Comparison of ENCODE assay signal across 10 mouse cellular contexts in the genomic region with DNA sequence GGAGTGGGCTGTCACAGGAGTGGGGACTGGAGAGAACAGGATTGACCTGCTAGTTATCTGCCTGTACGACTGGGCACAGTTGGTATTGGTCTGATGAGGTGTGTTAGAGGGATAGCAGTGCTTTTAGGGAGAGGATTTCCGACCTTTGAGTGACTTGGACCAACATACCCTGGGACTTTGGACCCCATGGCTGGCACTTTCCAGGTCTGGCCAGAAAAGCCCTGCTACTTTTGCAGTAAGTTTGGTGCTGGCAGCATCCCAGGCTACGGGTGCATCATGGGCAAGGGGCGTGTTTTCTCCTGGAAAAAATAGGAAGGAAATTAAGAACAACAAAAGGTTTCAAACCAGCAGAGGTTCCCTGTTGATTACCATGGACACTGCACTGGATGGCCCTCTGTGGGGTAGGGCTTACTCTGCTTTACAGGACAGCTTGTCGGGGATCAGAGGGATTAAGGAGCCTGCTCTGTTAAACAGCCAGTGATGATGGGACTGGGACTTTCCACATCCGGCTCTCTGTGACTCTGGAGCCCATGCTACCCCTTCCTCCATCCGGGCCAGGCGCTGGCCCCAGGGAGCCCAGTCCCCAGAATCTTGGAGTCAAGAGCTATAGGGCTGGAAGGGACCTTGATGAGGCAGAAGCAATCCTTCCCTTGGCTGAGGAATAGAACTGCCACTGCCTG. TPM values are rescaled to one million over a fixed set of nuclear protein-coding genes. Genes with fewer than 3 reads are reported as not detected.
DNase-seq lines count a peak whose midpoint lies in the region; ATAC-seq and TF ChIP-seq lines count a peak whose summit lies in the region.
"Had no signal": no experiment of that assay in that cellular context is flagged by ENCODE, and none has a peak within 500 bp of the region (broad histone marks: within the 10 kb centered on the region; RNA-seq: fewer than 3 reads in every experiment).

No protein-coding gene starts in this region.

- H3K9me3 ChIP-seq in hindbrain, embryonic 12.5 days (replicated peaks) = no peaks in the 10 kb centered on the region
- H3K9me3 ChIP-seq in liver, postnatal 0 days (ENCODE audit: low read length) = no peaks in the 10 kb centered on the region
- H3K9me3 ChIP-seq: embryonic facial prominence, embryonic 12.5 days had no signal

- H3K27me3 ChIP-seq in hindbrain, embryonic 12.5 days = no peaks in the 10 kb centered on the region
- no peaks in the 10 kb centered on the region for H3K27me3 ChIP-seq in liver, postnatal 0 days (ENCODE audit: insufficient read depth, low read length)
- H3K27me3 ChIP-seq: embryonic facial prominence, embryonic 12.5 days had no signal

- H3K4me3 ChIP-seq in layer of hippocampus, adult 2 months = no peak overlapping the region
- H3K4me3 ChIP-seq in embryonic fibroblast, embryonic 13.5 days (ENCODE audit: insufficient read depth, low read length) = no peak overlapping the region
- no peak overlapping the region for H3K4me3 ChIP-seq in hindbrain, embryonic 12.5 days
- no peak overlapping the region for H3K4me3 ChIP-seq in liver, postnatal 0 days (ENCODE audit: low read depth, low read length)
- H3K4me3 ChIP-seq: embryonic facial prominence, embryonic 12.5 days had no signal

- H3K4me2 ChIP-seq in hindbrain, embryonic 12.5 days (replicated peaks) = no peak overlapping the region
- H3K4me2 ChIP-seq in liver, postnatal 0 days (ENCODE audit: low read depth, low read length) = peak overlapping the region; percentile 44
- H3K4me2 ChIP-seq: embryonic facial prominence, embryonic 12.5 days had no signal

- H3K36me3 ChIP-seq in hindbrain, embryonic 12.5 days = no peaks in the 10 kb centered on the region
- H3K36me3 ChIP-seq in liver, postnatal 0 days (replicated peaks; ENCODE audit: insufficient read depth, low read length) = no peaks in the 10 kb centered on the region
- H3K36me3 ChIP-seq: embryonic facial prominence, embryonic 12.5 days had no signal

- peak overlapping the region; percentile 92 for H3K27ac ChIP-seq in layer of hippocampus, adult 2 months
- H3K27ac ChIP-seq in embryonic fibroblast, embryonic 13.5 days (ENCODE audit: insufficient read depth, low read length) = peak overlapping the region; percentile 34; the same call in 1 of the 2 replicates
- no peak overlapping the region for H3K27ac ChIP-seq in hindbrain, embryonic 12.5 days
- peak overlapping the region; percentile 91 for H3K27ac ChIP-seq in liver, postnatal 0 days (ENCODE audit: low read depth)
- H3K27ac ChIP-seq: embryonic facial prominence, embryonic 12.5 days had no signal

- H3K9ac ChIP-seq in hindbrain, embryonic 12.5 days = 0 out of 2 replicates have a peak overlapping the region, but pooled peaks have one; percentile 13
- peak overlapping the region; percentile 40 for H3K9ac ChIP-seq in liver, postnatal 0 days (replicated peaks)
- H3K9ac ChIP-seq: embryonic facial prominence, embryonic 12.5 days had no signal

- no peak for TF ChIP-seq EP300 in liver, postnatal 0 days (IDR thresholded peaks at IDR 0.05; ENCODE audit: low read depth)

- H3K4me1 ChIP-seq in embryonic fibroblast, embryonic 13.5 days (ENCODE audit: control insufficient read depth, insufficient read depth, low read length) = peaks cover 36% of the 10 kb centered on the region
- peaks cover 63% of the 10 kb centered on the region for H3K4me1 ChIP-seq in hindbrain, embryonic 12.5 days
- H3K4me1 ChIP-seq in liver, postnatal 0 days (ENCODE audit: insufficient read depth) = peaks cover 61% of the 10 kb centered on the region

- no peak for DNase-seq in layer of hippocampus, adult 2 months (ENCODE audit: low spot score in 2 of 2)
- no peak for DNase-seq in layer of hippocampus, postnatal 25 days (ENCODE audit: extremely low spot score in 1 of 2, low spot score in 1 of 2)
- DNase-seq in liver, postnatal 0 days = peak; percentile 66
- DNase-seq in ovary, adult 18-20 months (ENCODE audit: low spot score) = no peak
- no peak for DNase-seq in urinary bladder, postnatal 10 days (ENCODE audit: low spot score)
- DNase-seq: thymus, postnatal 4 days had no signal

- no peak for ATAC-seq in hindbrain, embryonic 12.5 days (ENCODE audit: low FRiP score)
- ATAC-seq in liver, postnatal 0 days = peak; percentile 6; the same call in 1 of the 2 replicates
- no peak for ATAC-seq in monocyte, adult 5-6 weeks (replicated peaks; ENCODE audit: insufficient number of reproducible peaks, low FRiP score, low TSS enrichment, poor library complexity, severe bottlenecking)

- TF ChIP-seq POLR2A in embryonic fibroblast, embryonic 13.5 days (IDR thresholded peaks at IDR 0.05; ENCODE audit: low read depth, low read length) = no peak

- 65% methylated on average over 8 of the region's 8 CpGs for WGBS in hindbrain, embryonic 12.5 days
- 58% methylated on average over 8 of the region's 8 CpGs for WGBS in liver, postnatal 0 days (ENCODE audit: insufficient replicate concordance)

- no peak for TF ChIP-seq CTCF in layer of hippocampus, adult 2 months (conservative IDR thresholded peaks at IDR 0.05)
- no peak for TF ChIP-seq CTCF in embryonic fibroblast, embryonic 13.5 days (IDR thresholded peaks at IDR 0.05; ENCODE audit: borderline replicate concordance, insufficient read depth, low read length)
- TF ChIP-seq CTCF in liver, postnatal 0 days (IDR thresholded peaks at IDR 0.05; ENCODE audit: low read depth) = no peak

RNA-seq across cellular contexts. Expression of a gene that starts 4.4 kb away (rescaled TPM):
- total RNA-seq in layer of hippocampus, adult 2 months (2021) = 10 to 100 TPM; 24.8 to 26.6 TPM
- total RNA-seq in layer of hippocampus, postnatal 25 days (2021) = 10 to 100 TPM; 23.7 to 26.1 TPM
- polyA plus RNA-seq in embryonic fibroblast, embryonic 13.5 days (2011; ENCODE audit: insufficient read length, low read depth, missing spikeins) = 26.4 and 34.1 TPM in 2 replicates
- polyA plus RNA-seq in hindbrain, embryonic 12.5 days (2016; fragmentation: Nextera tagmentation; extraction: Ambion mirVana) = 49.4 and 51.0 TPM in 2 replicates
- polyA plus RNA-seq in liver, postnatal 0 days (2015; fragmentation: Nextera tagmentation; extraction: Ambion mirVana) = 11.3 and 12.1 TPM in 2 replicates
- 37.1 to 68.5 TPM (median 61.2 TPM) in 3 replicates for total RNA-seq in monocyte, adult 5-6 weeks (2017)

RNA-seq across cellular contexts. Expression of a gene that starts 11.8 kb away (rescaled TPM):
- 10 to 100 TPM; 13.4 to 13.8 TPM for total RNA-seq in layer of hippocampus, adult 2 months (2021)
- total RNA-seq in layer of hippocampus, postnatal 25 days (2021) = 10 to 100 TPM; 14.7 to 17.6 TPM
- polyA plus RNA-seq in embryonic fibroblast, embryonic 13.5 days (2011; ENCODE audit: insufficient read length, low read depth, missing spikeins) = 34.3 and 38.7 TPM in 2 replicates
- 37.7 and 39.6 TPM in 2 replicates for polyA plus RNA-seq in hindbrain, embryonic 12.5 days (2016; fragmentation: Nextera tagmentation; extraction: Ambion mirVana)
- polyA plus RNA-seq in liver, postnatal 0 days (2015; fragmentation: Nextera tagmentation; extraction: Ambion mirVana) = 24.7 and 27.7 TPM in 2 replicates
- 14.4 to 20.7 TPM (median 16.1 TPM) in 3 replicates for total RNA-seq in monocyte, adult 5-6 weeks (2017)

RNA-seq across cellular contexts. Expression of a gene that starts 39.3 kb away (rescaled TPM):
- total RNA-seq in layer of hippocampus, adult 2 months (2021) = 1 to 10 TPM; 3.3 to 3.6 TPM
- 1 to 10 TPM; 2.8 to 3.1 TPM for total RNA-seq in layer of hippocampus, postnatal 25 days (2021)
- polyA plus RNA-seq in embryonic fibroblast, embryonic 13.5 days (2011; ENCODE audit: insufficient read length, low read depth, missing spikeins) = 41.0 and 53.7 TPM in 2 replicates
- 35.4 and 40.0 TPM in 2 replicates for polyA plus RNA-seq in hindbrain, embryonic 12.5 days (2016; fragmentation: Nextera tagmentation; extraction: Ambion mirVana)
- polyA plus RNA-seq in liver, postnatal 0 days (2015; fragmentation: Nextera tagmentation; extraction: Ambion mirVana) = 17.1 and 17.7 TPM in 2 replicates
- 1.2 to 2.6 TPM (median 2.5 TPM) in 3 replicates for total RNA-seq in monocyte, adult 5-6 weeks (2017)

RNA-seq across cellular contexts. Expression of a gene that starts 49.8 kb away (rescaled TPM):
- 10 to 100 TPM; 41.1 to 44.5 TPM for total RNA-seq in layer of hippocampus, adult 2 months (2021)
- total RNA-seq in layer of hippocampus, postnatal 25 days (2021) = 10 to 100 TPM; 47.4 to 49.7 TPM
- polyA plus RNA-seq in embryonic fibroblast, embryonic 13.5 days (2011; ENCODE audit: insufficient read length, low read depth, missing spikeins) = 5.0 and 8.1 TPM in 2 replicates
- 23.5 and 25.0 TPM in 2 replicates for polyA plus RNA-seq in hindbrain, embryonic 12.5 days (2016; fragmentation: Nextera tagmentation; extraction: Ambion mirVana)
- polyA plus RNA-seq in liver, postnatal 0 days (2015; fragmentation: Nextera tagmentation; extraction: Ambion mirVana) = 0.90 and 1.5 TPM in 2 replicates
- 0.10 to 0.21 TPM (median 0.19 TPM) in 3 replicates for total RNA-seq in monocyte, adult 5-6 weeks (2017)

RNA-seq across cellular contexts. Expression of a gene that starts 55.1 kb away (rescaled TPM):
- under 1 TPM; 0.59 to 0.81 TPM for total RNA-seq in layer of hippocampus, adult 2 months (2021)
- total RNA-seq in layer of hippocampus, postnatal 25 days (2021) = 1 to 10 TPM in 1 of 2 experiments, under 1 TPM in 1; 0.62 to 1.0 TPM
- 2.5 and 3.8 TPM in 2 replicates for polyA plus RNA-seq in embryonic fibroblast, embryonic 13.5 days (2011; ENCODE audit: insufficient read length, low read depth, missing spikeins)
- polyA plus RNA-seq in hindbrain, embryonic 12.5 days (2016; fragmentation: Nextera tagmentation; extraction: Ambion mirVana) = 3.7 and 5.3 TPM in 2 replicates
- polyA plus RNA-seq in liver, postnatal 0 days (2015; fragmentation: Nextera tagmentation; extraction: Ambion mirVana) = 2.4 and 2.7 TPM in 2 replicates
- 0.19 to 1.3 TPM in 2 of 3 replicates, not detected in the other for total RNA-seq in monocyte, adult 5-6 weeks (2017)
